Mouse (Mus musculus): ENCODE results near the gene Ttc21a.

Gene Ttc21a

GRCm38 (mm10) chr9:119976704-119977556, 39.5 kb downstream of the Ttc21a start:
- DNase-seq = no peak

DNA sequence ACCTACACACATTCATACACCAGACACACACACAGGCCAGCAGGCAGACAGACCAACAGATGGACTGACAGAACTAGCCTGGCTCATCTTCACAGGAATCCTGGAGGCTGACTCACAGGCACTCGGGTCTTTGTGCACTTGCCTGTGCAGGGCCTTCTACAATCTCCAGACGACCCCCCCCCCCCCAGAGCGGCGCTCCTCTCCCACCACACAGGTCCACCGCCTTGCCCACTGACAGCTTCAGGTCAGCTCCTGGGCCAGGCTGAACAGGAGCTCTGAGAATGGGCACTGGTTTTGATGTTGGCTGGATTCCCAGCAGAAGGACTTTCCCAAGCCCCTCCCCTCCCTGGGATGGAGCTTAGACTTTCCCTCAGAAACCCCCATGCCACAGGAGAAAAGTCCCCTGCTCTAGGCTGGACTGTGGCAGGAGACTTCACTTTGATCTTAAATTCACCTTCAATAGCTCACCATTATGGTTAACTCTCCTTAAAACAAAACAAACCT, 40.2 kb downstream of the Ttc21a start:
- DNase-seq = peak; percentile 73

- peak; percentile 28 for DNase-seq
Observed at GRCm38 (mm10) chr9:119978151-119978810, 40.9 kb downstream of the Ttc21a start.

DNA sequence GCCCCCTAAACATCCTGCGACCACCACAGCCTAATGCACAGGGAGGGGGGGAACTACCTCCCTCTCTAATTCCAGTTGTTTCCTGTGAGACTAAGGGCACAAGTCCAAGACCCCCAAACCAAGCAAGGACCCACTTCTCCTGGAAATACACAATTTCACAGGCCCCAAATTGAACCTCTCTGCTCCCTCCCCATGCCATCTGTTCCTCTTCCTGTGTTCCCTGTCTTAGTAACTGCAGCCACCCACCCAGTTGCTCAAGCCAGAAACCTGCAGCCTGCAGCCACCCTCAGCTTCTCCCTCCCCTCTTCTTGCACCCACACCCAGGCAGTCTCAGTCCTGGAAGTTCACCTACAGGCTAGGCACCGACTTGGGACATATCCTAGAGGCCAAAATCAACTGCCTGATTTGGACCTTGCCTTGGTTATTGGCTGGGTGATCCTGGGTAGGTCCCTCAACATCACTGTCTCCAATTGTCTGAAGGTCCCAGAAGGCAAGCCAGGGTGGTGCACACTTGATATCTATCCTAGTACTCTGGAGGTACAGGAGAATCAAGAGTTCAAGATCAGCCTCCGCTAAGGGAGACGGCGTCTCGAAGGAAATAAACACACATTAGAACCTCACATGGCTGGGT, 41.5 kb downstream of the Ttc21a start:
- no peak for DNase-seq

GRCm38 (mm10) chr9:119979749-119980148, 42.3 kb downstream of the Ttc21a start:
- DNase-seq = no peak

GRCm38 (mm10) chr9:119980770-119981182, 43.4 kb downstream of the Ttc21a start:
- DNase-seq = peak; percentile 65

GRCm38 (mm10) chr9:119981183-119982179, 44.1 kb downstream of the Ttc21a start:
- DNase-seq = peak; percentile 90

DNA sequence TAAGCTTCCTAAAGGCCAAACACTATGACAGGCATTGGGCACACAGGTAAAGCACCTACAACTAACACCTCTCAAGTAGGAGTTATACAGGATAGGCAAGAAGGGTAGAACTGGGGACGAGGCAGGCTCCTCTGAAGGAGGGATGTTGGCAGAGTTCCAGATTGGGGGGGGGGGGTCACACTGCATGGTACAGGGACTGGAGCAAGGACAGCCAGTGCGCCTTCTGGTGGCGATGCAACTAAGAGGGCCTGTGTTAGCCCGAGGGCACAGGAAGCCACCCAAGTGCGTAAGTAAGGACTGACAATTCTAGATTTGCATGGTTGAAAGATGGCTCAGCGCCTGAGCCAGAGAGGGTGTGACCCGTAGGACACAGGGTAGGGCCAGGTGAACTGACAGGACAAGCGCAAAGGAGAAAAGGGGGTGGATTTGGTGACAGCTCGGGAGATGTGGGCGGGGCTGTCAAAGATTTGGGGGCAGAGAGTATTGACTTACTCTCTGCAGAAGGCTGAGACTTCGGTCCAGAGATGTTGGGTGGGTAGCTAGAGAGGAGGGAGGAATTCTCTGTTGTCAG, 44.9 kb downstream of the Ttc21a start:
- DNase-seq = peak; percentile 76

- peak; percentile 60 for DNase-seq
Observed at GRCm38 (mm10) chr9:119982956-119983551, 45.6 kb downstream of the Ttc21a start.

DNA sequence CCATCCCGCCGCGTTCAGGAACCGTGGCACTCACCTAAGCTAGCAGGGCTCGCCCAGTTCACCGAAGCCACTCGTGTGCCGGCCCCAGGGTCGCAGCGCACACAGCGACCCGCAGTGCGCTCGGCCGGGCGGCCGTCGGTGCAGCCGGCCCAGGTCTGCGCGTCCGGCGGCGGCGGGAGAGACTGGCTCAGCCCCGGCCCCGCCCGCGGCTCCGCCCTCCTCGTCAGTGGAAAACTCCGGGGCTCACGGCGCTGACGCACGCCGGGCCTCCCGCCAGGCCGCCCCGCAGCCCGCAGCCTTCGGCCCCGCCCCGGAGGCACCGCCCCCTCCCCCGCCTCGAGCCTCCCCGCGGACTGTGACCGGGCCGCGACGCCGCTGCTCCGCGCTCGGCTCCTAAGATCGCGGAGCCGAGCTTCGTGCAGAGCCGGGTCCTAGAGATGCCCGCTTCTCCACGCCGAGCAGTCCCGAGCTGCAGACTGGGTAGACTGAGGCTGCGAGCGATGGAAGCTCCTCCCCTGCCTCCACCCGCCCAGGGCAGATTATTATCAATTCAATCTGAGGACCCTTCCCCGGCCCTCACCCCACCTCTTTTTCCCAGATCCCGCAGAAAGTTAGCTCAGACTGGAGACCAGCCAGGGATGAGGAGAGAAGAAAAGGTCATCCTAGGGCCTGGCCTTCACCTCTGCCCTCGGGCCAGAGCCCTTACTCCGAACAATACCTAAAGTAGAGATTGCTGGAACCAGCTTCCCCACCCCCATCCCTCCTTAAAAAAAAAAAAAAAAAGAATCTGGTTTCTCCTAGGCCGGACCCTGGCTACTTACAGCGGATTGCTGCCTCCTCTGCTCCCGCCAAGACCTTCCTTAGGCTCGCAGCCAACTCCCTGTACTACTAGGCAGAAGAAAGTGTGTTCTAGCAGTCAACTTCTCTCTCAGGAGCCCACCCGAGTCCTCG, 46.5 kb downstream of the Ttc21a start:
- peak; percentile 97 for DNase-seq

DNA sequence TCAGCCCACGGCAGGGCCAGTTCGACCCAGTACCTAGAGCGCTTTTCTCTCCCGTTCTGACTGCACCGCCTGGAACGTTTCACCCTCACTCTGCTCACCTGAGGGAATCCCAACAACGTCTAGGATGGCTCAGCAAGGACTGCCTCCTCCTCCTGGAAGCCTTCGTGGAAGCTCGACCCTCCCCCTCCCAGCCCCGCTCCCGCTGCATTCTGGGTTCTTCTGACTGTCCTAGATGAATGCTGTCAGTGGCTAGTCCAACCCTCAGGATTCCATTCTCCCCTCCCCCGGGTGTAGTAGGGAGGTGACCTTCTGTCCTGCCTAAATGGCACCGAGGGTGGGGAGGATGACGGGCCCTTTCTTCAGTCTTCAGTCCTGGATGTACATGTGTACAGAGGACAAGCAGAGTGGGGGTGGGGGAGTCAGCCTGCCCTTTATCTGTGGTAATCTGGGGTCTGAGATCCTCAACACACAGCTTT, 47.2 kb downstream of the Ttc21a start, which contains the start of gene Csrnp1:
TSS of gene Csrnp1 (minus strand) at position 123 of the 476 bp plus-strand sequence.
- peak; percentile 44 for DNase-seq

- DNase-seq = no peak
Observed at GRCm38 (mm10) chr9:119985881-119986574, 48.6 kb downstream of the Ttc21a start.

GRCm38 (mm10) chr9:119988304-119988703, 50.9 kb downstream of the Ttc21a start:
- no peak for DNase-seq

GRCm38 (mm10) chr9:119991310-119991709, 53.9 kb downstream of the Ttc21a start:
- DNase-seq = no peak

DNA sequence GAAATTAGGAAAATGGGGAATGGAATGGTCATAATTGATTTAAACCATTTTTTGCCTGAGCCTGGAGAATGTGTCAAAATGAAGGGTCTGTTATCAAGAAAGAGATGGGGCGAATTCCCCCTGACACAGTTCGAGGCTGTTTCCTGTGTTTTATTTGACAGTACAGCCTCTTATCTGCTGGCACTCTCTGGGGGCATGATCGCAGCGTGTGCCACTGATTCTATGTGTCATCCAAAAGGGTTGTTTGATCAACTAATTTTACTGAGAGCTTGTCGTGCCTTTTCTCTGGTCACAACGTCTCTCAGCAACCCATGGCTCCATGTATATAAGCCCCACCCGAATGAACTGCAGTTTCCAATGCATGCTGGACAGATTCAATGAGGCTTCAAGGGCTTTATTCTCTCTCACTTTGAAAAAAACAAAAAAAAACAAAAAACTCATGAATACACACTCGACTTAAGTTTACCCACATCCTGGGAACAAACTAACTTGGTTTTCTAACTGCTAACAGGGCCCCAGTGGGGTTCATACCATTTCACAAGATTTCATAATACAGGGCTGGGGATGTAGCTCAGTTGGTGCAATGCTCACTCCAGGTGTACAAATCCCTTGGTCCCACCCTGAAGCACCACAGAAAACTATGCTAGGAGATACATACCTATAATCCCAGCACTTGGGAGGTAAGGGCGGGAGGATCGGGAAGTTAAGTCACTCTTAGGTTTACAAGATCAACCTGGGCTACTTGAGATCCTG, 55.9 kb downstream of the Ttc21a start:
- DNase-seq = no peak

DNA sequence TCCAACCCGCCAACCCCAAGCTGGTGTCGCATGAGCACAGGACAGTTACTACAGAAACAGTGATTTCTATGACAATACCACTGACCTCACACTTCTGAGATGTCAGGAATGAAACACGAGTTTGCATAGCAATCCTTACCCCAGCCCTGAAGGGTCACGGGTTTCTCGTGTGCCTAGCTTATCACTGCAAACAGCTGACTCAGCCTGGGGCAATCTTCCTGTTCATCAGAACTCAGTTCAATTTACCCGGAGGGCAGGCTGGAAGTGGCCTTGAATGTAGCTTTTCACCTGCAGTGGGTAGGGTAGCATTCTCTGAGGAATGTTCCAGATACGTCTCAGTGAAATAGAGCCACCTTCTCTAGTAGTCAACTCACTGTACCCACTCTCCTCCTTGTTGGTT, 56.8 kb downstream of the Ttc21a start:
- DNase-seq = no peak

GRCm38 (mm10) chr9:119996080-119996479, 58.7 kb downstream of the Ttc21a start:
- DNase-seq = no peak

GRCm38 (mm10) chr9:119998776-119999175, 61.4 kb downstream of the Ttc21a start:
- DNase-seq = no peak
